Mouse (Mus musculus): ENCODE measurements around the gene BC017158. TPM values are rescaled to one million over a fixed set of nuclear protein-coding genes. Genes with fewer than 3 reads are reported as not detected.

The BC017158 gene
- polyA plus RNA-seq, 1 experiment from 2014 or later, result 26.8 TPM

DNA sequence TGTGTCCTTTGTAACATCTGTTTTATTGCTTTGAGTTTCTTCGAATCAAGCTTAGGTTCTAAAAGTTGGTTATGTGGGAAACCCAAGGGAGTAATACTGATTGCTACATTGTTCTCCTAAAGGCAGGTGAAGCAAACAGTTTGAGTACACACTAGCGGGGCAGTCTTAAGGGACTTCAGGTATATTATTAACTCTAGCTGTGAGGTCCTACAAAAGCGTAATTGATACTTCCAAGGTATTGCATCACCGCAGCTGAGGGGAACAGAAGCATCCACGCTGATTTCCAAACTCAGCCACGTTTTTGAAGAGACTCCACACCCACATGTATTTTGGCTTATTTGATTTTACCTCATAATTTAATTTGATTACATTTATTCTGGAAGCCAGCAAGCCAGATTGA lies 6.2 kb upstream of the BC017158 start:
- no peaks in the 10 kb centered on the region; the same call in 1 of the 2 replicates for H3K4me1 ChIP-seq (replicated peaks)
- no peak overlapping the region for H3K4me3 ChIP-seq
- no peaks in the 10 kb centered on the region for H3K36me3 ChIP-seq
- no peaks in the 10 kb centered on the region for H3K27me3 ChIP-seq (ENCODE audit: insufficient read depth, poor library complexity, severe bottlenecking)
- H3K27ac ChIP-seq, result no peak overlapping the region
- no peak for DNase-seq (ENCODE audit: low spot score)
- WGBS, result 78% methylated on average over 6 of the region's 6 CpGs
- H3K9me3 ChIP-seq, result no peaks in the 10 kb centered on the region

DNA sequence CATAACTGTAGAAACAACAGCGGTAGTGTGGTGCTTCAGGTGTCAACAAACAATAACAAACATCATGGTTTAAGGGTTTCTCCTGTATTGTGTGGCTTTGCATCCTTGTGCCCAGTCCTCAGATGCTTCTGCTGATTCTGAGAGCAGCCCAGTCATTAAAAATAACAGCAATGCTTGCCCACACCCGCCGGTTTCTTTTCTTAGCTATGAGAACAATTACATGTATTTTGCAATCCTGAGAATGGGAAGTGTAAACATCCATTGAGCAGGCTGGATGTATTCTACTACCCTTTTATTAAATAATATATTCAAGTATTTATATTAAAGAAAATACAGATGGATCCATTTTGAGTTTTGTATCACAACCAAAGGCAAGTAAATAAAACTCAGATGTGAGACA lies 4.2 kb upstream of the BC017158 start:
- Histone ChIP-seq H3K36me3 (no peaks in the 10 kb centered on the region), H3K4me1 (replicated peaks) (peaks cover 17% of the 10 kb centered on the region), H3K4me3 (no peak overlapping the region), H3K27me3 (ENCODE audit: insufficient read depth, poor library complexity, severe bottlenecking) (no peaks in the 10 kb centered on the region), H3K9me3 (no peaks in the 10 kb centered on the region), H3K27ac (no peak overlapping the region)
- 83% methylated on average over 3 of the region's 3 CpGs for WGBS
- DNase-seq (ENCODE audit: low spot score), result no peak

DNA sequence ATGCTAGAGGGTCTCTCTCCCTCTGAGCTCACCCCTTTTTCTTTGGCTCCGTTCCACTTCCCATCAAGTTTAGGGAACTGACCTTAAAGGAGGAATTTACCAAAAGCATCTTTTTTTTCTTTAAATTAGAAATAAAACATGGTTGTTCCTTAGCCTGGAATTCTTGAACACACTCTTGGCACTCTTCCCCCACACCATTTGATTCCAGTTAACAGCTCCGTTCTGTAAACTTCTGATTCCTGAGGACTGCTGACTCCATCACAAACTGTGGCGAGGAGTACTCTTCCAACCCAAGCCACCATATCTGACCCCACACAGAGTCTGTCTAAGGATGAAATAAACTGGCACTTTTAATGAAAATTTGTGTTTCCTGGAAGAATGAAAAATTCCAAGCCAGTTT lies 3.0 kb upstream of the BC017158 start:
- Histone ChIP-seq H3K4me1 (replicated peaks) (peaks cover 25% of the 10 kb centered on the region), H3K27me3 (ENCODE audit: insufficient read depth, poor library complexity, severe bottlenecking) (no peaks in the 10 kb centered on the region), H3K4me3 (no peak overlapping the region), H3K36me3 (peaks cover 1% of the 10 kb centered on the region; the same call in 1 of the 2 replicates), H3K27ac (no peak overlapping the region), H3K9me3 (no peaks in the 10 kb centered on the region)
- 82% methylated on average over 3 of the region's 3 CpGs for WGBS
- no peak for DNase-seq (ENCODE audit: low spot score)

DNA sequence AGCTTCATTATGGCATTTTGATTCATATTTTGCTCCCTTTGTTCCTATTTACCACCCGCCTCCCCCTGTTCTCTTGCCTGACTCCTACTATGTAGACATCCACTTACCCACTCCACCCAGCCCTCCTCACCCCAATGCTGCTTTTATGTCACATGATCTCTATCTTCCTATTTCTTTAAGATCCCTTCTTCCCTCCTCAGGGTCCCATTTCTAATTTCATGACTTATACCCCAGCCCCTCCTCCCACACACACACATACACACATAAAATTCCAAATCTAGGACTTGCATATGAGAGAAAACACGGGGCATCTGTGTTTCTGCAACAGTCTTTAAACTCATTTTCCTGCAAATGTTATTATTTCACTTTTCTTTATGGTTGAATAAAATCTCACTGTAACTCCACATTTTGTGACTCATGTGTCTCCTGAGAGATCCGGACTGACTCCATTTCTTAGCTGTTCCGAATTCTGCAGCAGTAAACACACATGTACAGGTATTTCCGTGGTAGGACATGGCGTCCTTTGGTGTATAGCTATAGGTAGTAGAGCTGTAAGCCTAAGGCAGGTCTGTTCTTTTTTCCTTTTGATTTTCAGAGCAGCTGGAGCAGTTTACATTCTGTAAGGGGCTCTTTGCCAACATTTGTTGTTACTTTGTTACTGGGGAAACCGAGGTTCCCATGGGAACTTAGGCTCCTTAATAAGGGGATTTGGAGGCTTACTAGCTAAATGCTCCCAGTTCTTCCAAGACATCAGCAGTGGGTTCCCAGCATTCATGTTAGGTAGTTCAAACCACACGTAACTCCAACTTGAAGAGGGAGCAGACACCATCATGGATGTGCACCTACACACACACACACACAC lies 742 bp upstream of the BC017158 start:
- WGBS, result 82% methylated on average over 8 of the region's 8 CpGs
- Histone ChIP-seq H3K36me3 (peaks cover 13% of the 10 kb centered on the region; the same call in 1 of the 2 replicates), H3K4me3 (peak overlapping the region; percentile 90), H3K4me1 (replicated peaks) (peaks cover 25% of the 10 kb centered on the region), H3K27ac (peak overlapping the region; percentile 94), H3K9me3 (no peaks in the 10 kb centered on the region), H3K27me3 (ENCODE audit: insufficient read depth, poor library complexity, severe bottlenecking) (no peaks in the 10 kb centered on the region)
- no peak for DNase-seq (ENCODE audit: low spot score)

DNA sequence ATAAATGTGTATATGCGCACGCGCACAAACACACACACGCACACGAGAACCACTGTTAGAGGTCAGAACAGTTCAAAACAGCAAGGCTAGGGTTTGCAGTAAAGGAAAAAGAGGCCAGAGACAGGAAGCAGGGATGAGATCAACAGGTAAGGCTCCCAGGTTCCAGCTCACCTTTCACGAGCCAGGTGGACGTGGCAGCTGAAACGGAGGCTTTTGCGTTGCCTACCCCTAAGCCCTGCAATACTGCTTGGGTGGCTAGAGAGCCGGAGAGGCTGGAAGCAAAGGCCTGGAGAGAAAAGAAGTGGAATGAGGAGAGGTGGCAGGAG lies 716 bp downstream of the BC017158 start:
- Histone ChIP-seq H3K27ac (peak overlapping the region; percentile 94), H3K27me3 (ENCODE audit: insufficient read depth, poor library complexity, severe bottlenecking) (no peaks in the 10 kb centered on the region), H3K36me3 (peaks cover 23% of the 10 kb centered on the region), H3K9me3 (no peaks in the 10 kb centered on the region), H3K4me1 (replicated peaks) (peaks cover 25% of the 10 kb centered on the region), H3K4me3 (peak overlapping the region; percentile 90)
- 40% methylated on average over 10 of the region's 10 CpGs for WGBS
- no peak for DNase-seq (ENCODE audit: low spot score)

DNA sequence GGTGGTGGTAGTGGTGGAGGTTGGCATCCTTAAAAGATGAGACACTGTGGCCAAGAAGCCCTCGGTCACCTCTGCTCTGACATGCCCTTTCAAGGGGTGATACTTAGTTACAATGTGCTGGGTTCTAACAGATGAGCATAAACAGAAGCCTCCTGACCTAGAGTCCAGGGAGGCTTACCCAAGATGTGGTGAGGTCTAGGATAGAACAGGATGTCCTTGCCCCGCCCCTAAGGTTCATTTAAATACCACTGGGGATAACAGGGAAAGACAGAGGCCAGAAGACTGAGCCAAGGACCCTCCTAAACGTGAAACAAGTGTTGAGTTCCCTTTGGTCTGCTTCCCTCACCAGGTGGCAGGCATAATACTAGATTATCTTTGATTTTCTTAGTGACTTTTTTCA lies 1.5 kb downstream of the BC017158 start:
- H3K27me3 ChIP-seq (ENCODE audit: insufficient read depth, poor library complexity, severe bottlenecking), result no peaks in the 10 kb centered on the region
- peaks cover 24% of the 10 kb centered on the region for H3K36me3 ChIP-seq
- WGBS, result 70% methylated on average over 3 of the region's 3 CpGs
- H3K4me3 ChIP-seq, result peak overlapping the region; percentile 90; the same call in 1 of the 2 replicates
- no peaks in the 10 kb centered on the region for H3K9me3 ChIP-seq
- peaks cover 25% of the 10 kb centered on the region for H3K4me1 ChIP-seq (replicated peaks)
- H3K27ac ChIP-seq, result no peak overlapping the region
- no peak for DNase-seq (ENCODE audit: low spot score)

DNA sequence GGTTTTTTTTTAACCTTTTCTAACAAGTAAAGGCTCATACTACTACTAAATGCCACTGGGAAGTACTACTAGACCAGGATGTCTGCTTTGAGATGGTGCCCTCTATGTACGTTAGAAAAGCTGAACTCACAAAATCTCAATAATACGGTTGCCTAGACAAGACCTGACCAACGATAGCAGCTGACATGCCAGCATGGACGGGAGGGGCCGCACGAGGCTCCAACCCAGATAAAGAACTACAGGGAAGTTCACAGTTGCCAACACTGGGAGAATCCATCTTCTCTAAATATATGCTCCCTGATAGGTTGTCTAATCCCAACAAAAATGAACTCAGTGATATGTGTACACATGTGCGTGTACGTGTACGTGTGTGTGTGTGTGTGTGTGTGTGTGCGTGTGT lies 3.2 kb downstream of the BC017158 start:
- Histone ChIP-seq H3K27me3 (ENCODE audit: insufficient read depth, poor library complexity, severe bottlenecking) (no peaks in the 10 kb centered on the region), H3K27ac (no peak overlapping the region), H3K36me3 (peaks cover 39% of the 10 kb centered on the region), H3K9me3 (no peaks in the 10 kb centered on the region), H3K4me1 (replicated peaks) (peaks cover 29% of the 10 kb centered on the region), H3K4me3 (no peak overlapping the region)
- DNase-seq (ENCODE audit: low spot score), result no peak
- 93% methylated on average over 10 of the region's 10 CpGs for WGBS

DNA sequence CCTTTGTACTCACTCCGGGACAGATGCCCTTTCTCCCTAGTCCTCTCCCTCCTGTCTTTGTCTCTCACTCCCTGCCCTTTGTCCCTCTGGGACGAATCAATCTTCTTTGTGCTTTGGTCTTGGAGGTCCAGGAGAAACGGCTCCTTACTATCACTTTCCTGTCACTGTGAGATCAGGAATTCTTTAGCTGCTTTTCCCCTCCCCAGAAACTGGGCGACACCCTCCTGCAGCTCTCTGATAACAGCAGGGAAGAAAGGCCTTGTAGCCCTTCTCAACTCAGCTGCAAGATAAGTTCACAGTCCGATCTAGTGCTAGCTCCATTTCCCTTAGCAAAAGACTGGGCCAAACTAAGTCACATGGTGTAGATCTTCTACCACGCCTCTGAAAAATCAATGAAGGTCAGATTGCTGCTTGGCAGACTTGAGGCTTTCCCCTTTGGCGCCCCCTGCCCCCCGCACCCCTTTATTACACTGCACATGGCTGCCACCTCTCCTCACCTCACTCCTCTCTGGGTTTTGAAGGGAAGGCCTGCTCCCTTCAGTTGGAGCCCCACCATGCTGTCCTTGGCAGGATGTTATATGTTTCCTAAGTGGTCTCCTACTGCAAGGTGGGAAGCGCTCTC lies 8.9 kb downstream of the BC017158 start:
- H3K27me3 ChIP-seq (ENCODE audit: insufficient read depth, poor library complexity, severe bottlenecking), result peaks cover 39% of the 10 kb centered on the region
- H3K27ac ChIP-seq, result peak overlapping the region; percentile 79
- DNase-seq (ENCODE audit: low spot score), result peak; percentile 56
- WGBS, result 19% methylated on average over 9 of the region's 9 CpGs
- H3K36me3 ChIP-seq, result peaks cover 59% of the 10 kb centered on the region
- peaks cover 29% of the 10 kb centered on the region for H3K4me1 ChIP-seq (replicated peaks)
- H3K4me3 ChIP-seq, result no peak overlapping the region
- no peaks in the 10 kb centered on the region for H3K9me3 ChIP-seq

DNA sequence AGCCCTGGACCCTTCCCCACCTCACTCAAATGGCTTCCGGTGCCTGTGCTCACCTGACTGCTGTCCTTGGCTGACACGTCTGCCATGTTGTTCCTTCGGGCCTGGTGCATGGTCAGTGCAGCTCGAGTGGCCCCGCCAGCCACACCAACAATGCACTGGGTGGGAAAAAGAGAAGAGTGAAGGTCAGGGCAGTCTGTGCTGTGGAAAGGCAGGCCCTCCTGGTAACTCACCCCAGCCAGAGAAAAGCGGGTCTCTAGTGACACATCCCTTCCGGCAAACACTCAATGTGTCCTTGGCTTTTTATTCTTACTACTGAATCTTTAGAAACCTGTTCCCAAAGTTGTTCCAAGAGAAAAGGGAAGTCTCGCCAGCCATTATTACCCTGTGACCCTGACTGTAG lies 12.9 kb downstream of the BC017158 start:
- Histone ChIP-seq H3K4me1 (replicated peaks) (peaks cover 58% of the 10 kb centered on the region), H3K27me3 (ENCODE audit: insufficient read depth, poor library complexity, severe bottlenecking) (peaks cover 54% of the 10 kb centered on the region), H3K4me3 (no peak overlapping the region), H3K27ac (0 out of 2 replicates have a peak overlapping the region, but pooled peaks have one; percentile 23), H3K36me3 (peaks cover 41% of the 10 kb centered on the region), H3K9me3 (no peaks in the 10 kb centered on the region)
- 90% methylated on average over 8 of the region's 8 CpGs for WGBS
- DNase-seq (ENCODE audit: low spot score), result no peak

DNA sequence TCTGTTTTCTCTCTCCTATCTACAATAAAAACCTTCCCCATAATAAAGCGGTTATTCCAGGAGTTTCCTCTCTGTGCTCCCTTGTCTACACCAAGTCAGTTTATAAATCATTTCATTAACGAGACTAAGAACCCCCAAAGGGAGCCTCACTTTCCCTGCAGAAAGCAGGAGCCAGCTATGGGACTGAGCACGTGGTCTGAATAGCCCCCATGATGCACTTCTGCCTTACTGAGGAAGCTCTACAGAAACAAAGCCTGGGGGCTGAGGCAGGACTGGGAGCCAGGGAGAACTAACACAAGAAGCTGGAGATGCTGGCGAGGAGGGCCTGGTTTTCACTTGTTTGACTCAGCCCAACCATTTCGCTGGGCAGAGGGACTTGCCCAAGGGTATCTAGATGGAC lies 13.9 kb downstream of the BC017158 start:
- peak overlapping the region; percentile 81 for H3K27ac ChIP-seq

DNA sequence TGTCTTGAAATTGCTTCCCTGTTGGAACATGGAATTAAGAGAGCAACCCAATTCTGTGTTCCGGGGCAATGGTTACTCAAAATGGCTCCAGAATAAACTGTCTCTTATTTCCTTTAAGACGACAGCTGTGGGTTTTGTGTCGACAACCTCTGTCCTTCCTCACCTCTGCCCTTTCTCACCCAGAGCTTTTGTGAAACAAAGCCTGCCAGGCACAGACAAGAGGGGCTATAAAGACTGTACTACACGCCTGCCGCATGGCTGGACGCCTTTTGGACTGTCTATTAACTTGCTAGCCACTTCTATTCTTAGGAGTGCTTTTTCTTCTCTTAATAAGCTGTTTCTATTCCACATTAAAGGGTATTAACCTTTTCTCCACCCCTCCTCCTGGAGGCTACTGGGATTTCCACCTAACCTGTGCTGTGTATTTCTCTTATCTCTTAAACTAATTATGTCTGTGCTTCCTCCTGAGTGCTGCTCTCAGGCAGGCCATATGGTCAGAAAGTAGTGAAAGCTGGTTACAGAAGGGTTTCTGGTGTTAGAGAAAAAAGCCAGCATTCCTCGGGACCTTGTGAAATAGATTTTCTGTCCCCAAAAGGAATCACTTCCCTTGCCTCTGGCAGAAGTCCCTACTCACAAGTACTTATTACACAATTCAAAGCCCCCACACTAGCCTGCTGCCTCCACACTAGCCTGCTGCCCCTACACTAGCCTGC lies 15.3 kb downstream of the BC017158 start:
- Histone ChIP-seq H3K36me3 (peaks cover 48% of the 10 kb centered on the region), H3K9me3 (no peaks in the 10 kb centered on the region), H3K4me1 (replicated peaks) (peaks cover 42% of the 10 kb centered on the region), H3K4me3 (no peak overlapping the region), H3K27me3 (ENCODE audit: insufficient read depth, poor library complexity, severe bottlenecking) (peaks cover 66% of the 10 kb centered on the region), H3K27ac (peak overlapping the region; percentile 81)
- 8% methylated on average over 7 of the region's 7 CpGs for WGBS
- peak; percentile 60 for DNase-seq (ENCODE audit: low spot score)

More for the DNA sequence above, 13.9 kb downstream of the BC017158 start:
- WGBS, result 62% methylated on average over 5 of the region's 5 CpGs
- peak; percentile 29 for DNase-seq (ENCODE audit: low spot score)
- Histone ChIP-seq H3K9me3 (no peaks in the 10 kb centered on the region), H3K27me3 (ENCODE audit: insufficient read depth, poor library complexity, severe bottlenecking) (peaks cover 64% of the 10 kb centered on the region), H3K4me3 (no peak overlapping the region), H3K36me3 (peaks cover 43% of the 10 kb centered on the region), H3K4me1 (replicated peaks) (peaks cover 49% of the 10 kb centered on the region)

DNA sequence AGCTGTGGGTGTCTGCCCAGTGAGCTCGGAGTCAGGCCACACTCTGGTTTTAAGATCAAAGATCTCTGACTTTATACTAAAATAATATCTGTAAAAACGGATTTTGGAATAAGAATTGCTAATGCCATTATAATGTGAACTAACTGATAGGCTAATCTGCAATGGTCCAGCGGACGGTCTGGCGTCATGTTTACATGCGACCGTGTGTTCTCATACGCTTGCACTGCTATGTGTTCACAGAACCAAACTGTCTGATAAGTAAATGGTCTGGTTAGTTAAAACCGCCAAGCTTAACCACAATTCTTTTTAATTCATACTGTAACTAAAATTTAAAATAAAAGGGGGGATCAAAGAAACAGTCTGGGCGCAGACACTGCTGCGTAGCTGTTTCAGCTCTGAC lies 16.2 kb downstream of the BC017158 start:
- H3K27me3 ChIP-seq (ENCODE audit: insufficient read depth, poor library complexity, severe bottlenecking), result peaks cover 59% of the 10 kb centered on the region
- H3K4me1 ChIP-seq (replicated peaks), result peaks cover 51% of the 10 kb centered on the region
- 88% methylated on average over 11 of the region's 11 CpGs for WGBS
- no peak for DNase-seq (ENCODE audit: low spot score)
- peaks cover 45% of the 10 kb centered on the region for H3K36me3 ChIP-seq
- H3K27ac ChIP-seq, result peak overlapping the region; percentile 35; the same call in 1 of the 2 replicates
- H3K4me3 ChIP-seq, result no peak overlapping the region
- no peaks in the 10 kb centered on the region for H3K9me3 ChIP-seq

DNA sequence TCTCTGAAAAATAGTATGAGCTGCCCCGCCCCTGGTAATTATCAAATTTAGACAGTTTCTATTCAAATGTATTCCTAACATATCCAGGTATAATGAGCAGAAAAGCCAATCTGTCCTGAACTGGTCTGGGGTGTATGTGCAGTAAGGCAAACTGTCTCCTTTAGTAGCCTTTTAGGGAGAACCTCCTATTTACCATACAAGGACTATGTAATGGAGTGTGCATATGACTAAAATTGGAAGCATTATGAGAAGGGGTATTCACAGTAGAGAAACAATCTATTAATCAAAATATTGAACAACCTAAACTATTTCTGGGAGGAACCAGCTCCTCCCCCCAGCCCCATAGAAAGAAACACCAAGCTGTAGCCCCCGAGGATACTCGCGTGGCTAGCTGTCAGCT lies 18.2 kb downstream of the BC017158 start:
- peaks cover 49% of the 10 kb centered on the region for H3K27me3 ChIP-seq (ENCODE audit: insufficient read depth, poor library complexity, severe bottlenecking)
- H3K9me3 ChIP-seq, result no peaks in the 10 kb centered on the region
- peaks cover 53% of the 10 kb centered on the region for H3K4me1 ChIP-seq (replicated peaks)
- peaks cover 57% of the 10 kb centered on the region for H3K36me3 ChIP-seq
- 89% methylated on average over 4 of the region's 4 CpGs for WGBS
- DNase-seq (ENCODE audit: low spot score), result no peak
- no peak overlapping the region for H3K27ac ChIP-seq
- no peak overlapping the region for H3K4me3 ChIP-seq

Data from hindbrain, embryonic 10.5 days (tissue).